Mouse (Mus musculus): ENCODE data around the gene Zbtb22.
A peak's percentile ranks its signal among the peaks of the same experiment; 100 is the strongest.
"Not testable (repeated sequence)": the region's sequence is repeated elsewhere in the genome, so short reads cannot be mapped to it uniquely, and the experiment has no call there.

Zbtb22 gene

DNA sequence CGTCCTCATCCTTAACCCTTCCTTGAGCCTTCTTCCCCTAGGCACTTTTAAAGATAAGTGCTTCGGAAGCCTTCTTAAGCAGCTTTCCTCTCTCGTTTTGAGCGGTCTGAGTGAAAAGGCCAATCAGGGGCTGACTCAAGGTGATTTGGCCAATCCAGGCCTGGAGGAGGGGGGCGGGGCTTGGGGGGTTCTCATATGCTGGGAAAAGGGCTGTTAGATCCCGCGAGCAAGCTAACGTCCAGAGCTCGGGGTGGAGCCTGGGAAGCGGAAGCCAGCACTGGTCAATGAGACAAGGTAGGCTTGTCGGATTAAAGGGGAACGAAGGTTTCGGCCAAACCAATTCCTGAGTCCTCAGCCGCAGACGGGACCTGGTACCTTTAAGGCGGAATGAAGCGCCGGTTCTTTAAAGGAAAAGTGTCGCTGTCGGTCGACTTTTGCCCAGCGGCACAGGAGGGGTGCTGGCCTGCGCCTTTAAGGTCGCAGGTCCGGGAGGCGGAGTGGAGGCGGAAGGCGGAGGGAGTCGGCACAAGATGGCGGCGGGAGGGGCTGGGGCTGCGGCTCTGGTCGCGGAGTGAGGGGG lies at the start of gene Zbtb22, which contains the start of gene Tapbp:
Gene Zbtb22 (plus strand): TSS at position 234 of the 580 bp plus-strand sequence.
Gene Tapbp (plus strand): TSS at position 229 of the 580 bp plus-strand sequence.
- peak; percentile 98 for DNase-seq (ENCODE audit: low read depth, low spot score)

DNA sequence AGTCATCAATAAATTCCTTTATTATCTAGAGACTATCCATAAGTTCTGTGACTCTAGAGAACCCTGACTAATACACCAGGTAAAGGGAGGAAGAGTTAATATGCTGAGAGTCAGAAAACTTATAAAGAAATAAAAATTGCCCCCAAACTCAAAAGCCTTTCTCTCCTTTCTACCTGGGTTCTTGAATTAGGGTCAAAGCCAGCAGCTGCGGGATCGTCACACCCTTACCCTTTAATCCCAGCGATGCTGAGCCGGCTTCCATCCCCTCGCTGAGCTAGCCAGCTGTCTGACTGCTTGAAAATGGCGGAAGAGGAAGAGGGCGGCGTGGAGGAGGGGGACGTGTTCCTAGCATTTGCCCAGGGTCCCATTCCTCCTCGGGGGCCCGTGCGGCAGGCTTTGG lies 42.2 kb upstream of the Zbtb22 start, which contains the start of gene Gm7029:
Gene Gm7029 (plus strand): TSS at position 301 of the 400 bp plus-strand sequence.
- not testable (repeated sequence) for DNase-seq (ENCODE audit: low read depth, low spot score)

DNA sequence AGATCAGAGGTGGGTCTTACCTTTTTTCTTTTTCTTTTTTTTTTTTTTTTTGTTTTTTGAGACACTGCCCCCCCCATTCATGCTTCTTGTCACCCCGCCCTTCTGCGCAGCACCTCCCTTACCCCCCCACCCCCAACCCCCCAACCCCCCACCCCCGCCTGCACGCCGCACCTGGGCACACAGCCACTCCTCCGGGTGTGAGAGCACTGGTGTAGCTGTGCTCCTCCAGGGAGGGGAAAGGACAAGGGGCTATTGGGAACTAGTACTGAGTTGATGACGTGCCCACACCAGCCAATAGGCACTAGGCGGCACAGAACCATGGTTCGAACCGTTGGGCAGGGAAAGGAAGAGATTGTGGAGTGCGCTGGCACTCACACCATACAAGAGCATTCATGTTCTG lies 41.3 kb upstream of the Zbtb22 start:
- no peak for DNase-seq (ENCODE audit: low read depth, low spot score)

DNA sequence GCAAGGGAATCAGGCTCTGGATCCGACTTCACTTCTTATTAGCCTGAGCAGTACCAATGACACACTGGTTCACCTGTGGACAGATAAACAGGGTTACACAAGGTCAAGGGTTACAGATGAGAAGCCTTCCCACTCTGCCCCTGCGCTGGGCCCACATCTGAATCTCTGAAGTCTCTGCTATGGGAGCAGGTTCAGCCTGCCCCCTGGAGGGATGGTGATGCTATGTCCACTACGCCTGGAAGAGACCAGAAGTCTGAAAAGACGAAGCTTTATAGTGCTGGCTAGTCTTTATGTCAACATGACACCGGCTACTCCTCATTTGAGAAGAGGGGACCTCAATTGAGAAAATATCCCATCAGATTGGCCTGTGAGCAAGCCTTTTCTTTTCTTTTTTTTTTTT lies 39.9 kb upstream of the Zbtb22 start:
- not testable (repeated sequence) for DNase-seq (ENCODE audit: low read depth, low spot score)

DNA sequence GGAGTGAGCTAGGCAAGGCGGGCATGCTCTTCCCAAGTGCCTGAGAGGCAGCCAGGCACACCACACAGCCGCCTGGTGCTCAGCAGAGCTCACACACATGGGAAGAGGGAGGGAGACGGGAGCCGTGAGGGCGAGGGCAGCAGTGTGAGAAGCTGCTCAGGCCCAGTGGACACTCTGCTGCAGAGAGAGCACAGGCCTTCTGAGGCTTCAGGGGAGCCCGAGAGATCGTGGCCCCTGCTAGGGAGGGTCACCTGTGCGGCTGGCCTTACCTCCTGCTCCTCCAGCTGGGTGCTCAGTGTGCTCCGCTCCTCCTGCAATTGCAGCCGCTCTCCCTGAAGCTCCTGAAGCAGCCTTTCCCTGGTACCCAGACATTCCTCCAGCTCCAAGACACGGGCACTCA lies 31.4 kb upstream of the Zbtb22 start:
- DNase-seq (ENCODE audit: low read depth, low spot score) = not testable (repeated sequence)

DNA sequence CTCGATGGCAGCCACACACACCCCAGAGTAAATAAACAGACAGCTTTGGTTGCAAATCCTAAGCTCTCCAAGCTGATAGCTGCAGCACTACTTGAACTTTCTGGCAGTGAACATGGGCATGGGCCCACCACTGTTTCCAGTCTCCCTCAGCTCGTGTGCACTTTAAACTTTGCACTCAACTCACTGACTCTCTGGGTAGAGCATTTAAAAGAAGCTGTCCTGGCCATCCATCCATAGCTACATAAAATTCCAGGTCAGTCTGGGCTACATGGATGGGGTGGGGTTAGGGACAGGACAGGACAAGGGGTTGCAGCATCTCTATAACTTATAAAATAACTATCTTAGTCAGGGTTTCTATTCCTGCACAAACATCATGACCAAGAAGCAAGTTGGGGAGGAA lies 27.9 kb upstream of the Zbtb22 start:
- not testable (repeated sequence) for DNase-seq (ENCODE audit: low read depth, low spot score)

DNA sequence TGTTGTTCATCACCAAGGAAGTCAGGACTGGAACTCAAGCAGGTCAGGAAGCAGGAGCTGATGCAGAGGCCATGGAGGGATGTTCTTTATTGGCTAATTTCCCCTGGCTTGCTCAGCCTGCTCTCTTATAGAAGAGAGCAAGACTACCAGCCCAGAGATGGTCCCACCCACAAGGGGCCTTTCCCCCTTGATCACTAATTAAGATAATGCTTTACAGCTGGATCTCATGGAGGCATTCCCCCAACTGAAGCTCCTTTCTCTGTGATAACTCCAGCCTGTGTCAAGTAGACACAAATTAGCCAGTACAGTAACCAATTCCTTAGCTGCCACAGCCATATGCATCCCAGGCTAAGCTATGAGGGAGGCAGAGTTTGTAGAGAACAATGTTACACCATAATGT lies 27.5 kb upstream of the Zbtb22 start:
- DNase-seq (ENCODE audit: low read depth, low spot score) = not testable (repeated sequence)

DNA sequence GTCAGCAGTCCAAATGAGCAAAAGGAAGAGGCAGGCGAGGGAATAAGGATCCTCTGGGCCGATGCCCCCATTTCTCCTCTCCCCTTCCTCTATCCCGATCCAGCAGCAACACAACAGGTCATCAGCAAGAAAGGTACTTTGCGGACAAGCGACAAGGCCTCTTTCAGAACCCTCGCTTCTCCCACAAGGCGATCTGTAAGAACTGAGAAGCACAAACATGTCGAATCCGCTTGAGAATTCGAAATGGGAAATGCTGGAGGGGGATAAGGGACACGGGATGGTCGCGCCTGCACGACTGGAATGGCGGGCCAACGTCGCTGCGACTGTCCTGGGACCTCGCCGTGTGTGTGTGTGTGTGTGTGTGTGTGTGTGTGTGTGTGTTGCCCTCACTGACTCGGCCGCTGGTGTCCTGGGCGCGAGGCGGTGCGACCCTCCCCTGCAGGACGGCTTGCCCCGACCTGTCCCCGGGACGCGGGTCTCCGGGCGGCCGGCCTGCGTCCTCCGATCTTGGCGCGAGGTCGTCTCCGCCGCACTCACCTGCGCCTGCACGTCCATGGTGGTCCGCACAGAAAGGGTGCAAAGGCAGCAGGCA lies 25.7 kb upstream of the Zbtb22 start:
- DNase-seq (ENCODE audit: low read depth, low spot score) = not testable (repeated sequence)

DNA sequence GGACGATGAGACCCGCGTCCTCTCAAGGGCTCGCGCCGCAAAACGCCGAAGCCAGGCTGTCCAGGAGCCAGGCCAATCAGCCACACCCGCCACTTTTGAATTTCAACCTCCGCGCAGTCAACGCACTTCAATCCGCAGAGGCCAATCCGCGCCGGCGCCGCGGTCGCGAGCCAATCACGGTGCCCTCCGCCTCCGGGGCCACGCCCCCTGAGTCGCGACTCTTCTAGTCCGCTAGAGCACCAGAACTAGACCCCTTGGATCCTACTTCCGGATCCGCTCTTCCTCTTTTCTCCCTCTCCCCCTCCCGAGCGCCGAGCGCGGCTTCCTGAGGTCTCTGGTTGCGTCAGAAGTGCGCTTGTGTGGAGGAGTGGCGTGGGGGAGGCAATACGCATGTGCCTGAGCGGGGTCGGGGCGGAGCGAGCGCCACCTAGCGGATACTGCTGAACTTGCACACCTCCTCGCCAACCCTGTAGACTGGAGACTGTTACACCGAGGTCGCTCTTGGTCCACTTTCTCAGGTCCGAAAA lies 25.1 kb upstream of the Zbtb22 start, which contains the start of gene Kifc1:
Gene Kifc1 (minus strand): TSS at position 129 of the 527 bp plus-strand sequence.
- DNase-seq (ENCODE audit: low read depth, low spot score) = peak; percentile 100

DNA sequence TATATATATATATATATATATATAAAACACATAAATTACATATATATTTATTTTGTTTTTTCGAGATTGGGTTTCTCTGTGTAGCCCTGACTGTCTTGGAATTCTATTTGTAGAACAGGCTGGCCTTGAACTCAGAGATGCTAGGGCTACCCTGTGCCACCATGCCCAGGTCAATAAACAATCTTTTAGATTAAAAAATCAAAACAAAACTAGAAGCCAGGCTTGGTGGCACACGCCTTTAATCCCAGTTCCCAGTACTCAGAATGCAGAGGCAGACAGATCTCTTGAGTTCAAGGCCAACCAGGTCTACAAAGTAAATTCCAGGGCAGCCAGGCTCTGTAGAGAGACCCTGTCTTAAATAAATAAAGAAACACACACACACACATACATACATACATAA lies 24.3 kb upstream of the Zbtb22 start:
- DNase-seq (ENCODE audit: low read depth, low spot score) = no peak

DNA sequence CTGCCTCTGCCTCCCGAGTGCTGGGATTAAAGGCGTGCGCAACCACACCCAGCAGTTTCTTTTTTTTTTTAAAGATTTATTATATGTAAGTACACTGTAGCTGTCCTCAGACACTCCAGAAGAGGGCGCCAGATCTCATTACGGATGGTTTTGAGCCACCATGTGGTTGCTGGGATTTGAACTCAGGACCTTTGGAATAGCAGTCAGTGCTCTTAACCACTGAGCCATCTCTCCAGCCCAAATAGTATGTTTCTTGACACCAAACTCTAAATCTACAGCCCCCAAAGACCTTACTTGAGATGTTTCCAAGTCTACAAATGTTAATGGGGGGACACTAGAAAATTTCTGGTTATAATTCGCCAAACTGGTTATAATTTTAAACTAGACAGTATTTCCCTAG lies 23.8 kb upstream of the Zbtb22 start:
- not testable (repeated sequence) for DNase-seq (ENCODE audit: low read depth, low spot score)

DNA sequence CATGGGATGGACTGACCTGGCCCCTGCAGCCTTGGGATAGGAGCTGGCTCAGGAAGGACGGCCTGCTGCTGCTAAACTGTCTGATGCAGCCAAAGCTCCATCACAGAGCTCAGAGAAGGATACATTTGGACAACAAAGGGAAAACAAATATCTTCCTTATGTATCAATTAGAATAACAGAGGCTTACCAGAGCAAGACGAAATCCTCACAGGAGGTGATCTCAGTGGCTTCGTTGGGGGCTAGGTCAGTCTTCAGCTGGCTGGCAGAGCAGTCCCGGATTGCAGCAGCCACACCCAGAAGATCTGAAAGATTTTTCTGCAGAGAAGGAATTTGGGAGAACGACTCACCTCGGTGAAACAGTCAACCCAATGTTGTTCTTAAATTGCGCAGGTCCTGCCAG lies 23.3 kb upstream of the Zbtb22 start:
- no peak for DNase-seq (ENCODE audit: low read depth, low spot score)

DNA sequence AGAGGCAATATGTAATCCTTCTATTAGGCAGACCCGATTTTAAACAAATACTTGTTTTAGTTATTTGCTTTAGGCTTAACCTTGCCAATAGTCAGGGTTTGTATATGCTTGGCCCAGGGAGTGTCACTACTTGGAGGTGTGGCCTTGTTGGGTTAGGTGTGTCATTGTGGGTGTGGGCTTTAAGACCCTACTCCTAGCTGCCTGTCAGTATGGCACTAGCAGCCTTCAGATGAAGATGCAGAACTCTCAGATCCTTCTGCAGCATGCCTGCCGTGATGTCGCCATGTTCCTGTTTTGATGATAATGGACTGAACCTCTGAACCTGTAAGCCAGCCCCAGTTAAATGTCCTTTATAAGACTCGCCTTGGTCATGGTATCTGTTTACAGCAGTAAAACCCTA lies 22.7 kb upstream of the Zbtb22 start:
- DNase-seq (ENCODE audit: low read depth, low spot score) = not testable (repeated sequence)

DNA sequence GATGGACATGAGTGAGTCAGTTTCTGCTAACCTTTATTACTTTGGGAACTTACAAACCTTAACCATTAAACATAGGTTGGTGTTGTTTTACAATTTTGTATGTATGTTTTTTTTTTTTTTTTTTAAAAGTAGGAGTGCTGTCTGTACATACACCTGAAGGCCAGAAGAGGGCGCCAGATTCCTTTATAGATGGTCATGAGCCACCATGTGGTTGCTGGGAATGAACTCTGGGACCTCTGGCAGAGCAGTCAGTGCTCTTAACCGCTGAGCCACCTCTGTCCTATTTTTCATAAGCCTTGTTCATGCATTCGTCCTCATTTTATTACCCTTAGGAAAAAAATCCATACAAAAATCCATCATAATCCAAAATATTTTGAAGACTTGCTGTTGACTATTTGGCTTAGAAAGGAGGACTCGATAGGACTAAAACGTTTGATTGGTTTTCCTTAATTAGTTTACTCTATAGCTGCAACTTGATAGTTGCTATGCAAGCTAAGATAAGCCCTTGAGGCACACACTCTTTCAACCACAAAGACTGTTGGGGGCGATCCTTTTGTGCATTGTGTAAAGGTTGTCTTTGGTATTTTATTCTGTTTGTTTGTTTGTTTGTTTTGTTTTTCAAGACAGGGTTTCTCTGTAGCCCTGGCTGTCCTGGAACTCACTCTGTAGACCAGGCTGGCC lies 18.4 kb upstream of the Zbtb22 start:
- DNase-seq (ENCODE audit: low read depth, low spot score) = no peak

DNA sequence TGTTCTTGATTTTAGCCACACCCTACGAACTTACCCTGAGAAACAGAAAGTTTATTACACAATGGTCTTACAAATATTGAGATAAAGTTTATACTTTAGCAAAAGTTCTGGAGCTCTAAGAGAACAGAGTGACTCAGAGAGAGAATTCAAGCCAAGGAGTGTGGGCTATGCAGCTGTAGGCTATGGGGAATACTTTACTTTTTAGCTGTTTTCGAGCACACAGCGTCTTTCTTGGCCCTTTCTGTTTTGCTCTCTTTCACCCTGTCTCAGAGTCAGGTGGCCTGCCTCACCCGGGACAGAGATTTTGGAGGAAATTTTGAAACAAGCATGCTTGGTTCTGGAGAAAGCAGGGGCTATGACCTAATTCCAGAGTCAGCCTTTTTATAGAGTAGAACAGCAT lies 17.5 kb upstream of the Zbtb22 start:
- DNase-seq (ENCODE audit: low read depth, low spot score) = not testable (repeated sequence)

DNA sequence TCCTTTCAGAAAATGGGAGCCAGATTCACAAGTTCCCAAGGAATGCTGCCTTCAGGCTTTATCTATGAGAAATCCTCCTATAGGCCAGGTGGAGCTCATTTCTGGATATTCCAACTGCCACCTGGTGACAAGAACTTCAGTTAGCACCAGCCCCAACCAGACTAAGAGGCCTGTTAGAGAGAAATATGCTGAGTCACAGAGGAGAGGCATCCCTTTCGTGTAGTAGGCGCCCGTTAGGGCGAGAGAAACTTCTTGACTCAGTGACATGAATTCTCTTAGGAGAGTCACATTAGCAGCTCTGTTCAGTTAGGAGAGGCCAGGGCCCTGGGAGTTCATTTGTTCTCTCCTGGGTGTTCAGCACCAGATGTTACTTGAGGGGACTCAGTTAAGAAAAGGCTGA lies 16.1 kb upstream of the Zbtb22 start:
- no peak for DNase-seq (ENCODE audit: low read depth, low spot score)

DNA sequence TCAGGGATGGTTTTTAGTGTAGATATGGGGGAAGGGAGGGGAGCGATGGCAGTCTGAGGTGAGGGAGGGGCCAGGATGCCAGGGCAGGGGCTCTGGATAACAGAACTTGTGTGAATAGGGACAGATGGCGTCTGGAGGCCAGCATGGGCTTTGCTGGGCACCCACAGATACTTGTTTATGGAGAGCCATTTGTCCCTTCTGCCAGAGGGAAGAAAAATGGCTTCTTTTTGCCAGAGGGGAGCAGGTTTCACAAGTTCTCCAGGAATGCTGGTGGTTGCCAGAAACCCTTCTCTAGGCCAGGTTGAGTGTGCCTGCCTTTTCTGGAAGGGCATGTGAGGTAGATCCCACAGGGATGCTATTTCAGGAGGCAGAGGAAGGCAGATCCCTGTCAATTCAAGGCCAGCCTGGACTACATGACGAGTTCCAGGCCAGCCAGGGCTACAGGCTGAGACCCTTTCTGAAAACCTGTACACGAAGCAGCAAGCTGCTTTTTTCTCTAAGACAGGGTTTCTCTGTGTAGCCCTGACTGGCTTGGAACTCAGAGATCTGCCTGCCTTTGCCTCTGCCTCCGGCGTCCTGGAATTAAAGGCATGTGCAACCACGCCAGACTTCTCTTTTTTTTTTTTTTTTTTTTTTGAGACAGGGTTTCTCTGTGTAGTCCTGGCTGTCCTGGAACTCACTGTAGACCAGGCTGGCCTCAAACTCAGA lies 15.3 kb upstream of the Zbtb22 start:
- no peak for DNase-seq (ENCODE audit: low read depth, low spot score)

DNA sequence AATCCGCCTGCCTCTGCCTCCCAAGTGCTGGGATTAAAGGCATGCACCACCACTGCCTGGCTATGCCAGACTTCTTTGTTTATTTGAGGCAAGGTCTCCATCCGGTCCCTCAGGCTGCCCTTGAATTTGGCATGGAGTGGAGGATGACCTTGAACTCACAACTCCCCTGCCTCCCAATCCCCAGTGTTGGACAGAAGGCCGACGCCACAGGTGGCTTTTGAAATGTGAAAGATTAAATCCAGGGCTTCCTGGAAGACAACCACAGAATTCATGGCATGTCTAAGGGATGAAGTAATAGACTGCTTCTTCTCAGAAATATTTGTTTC lies 14.8 kb upstream of the Zbtb22 start:
- DNase-seq (ENCODE audit: low read depth, low spot score) = no peak

DNA sequence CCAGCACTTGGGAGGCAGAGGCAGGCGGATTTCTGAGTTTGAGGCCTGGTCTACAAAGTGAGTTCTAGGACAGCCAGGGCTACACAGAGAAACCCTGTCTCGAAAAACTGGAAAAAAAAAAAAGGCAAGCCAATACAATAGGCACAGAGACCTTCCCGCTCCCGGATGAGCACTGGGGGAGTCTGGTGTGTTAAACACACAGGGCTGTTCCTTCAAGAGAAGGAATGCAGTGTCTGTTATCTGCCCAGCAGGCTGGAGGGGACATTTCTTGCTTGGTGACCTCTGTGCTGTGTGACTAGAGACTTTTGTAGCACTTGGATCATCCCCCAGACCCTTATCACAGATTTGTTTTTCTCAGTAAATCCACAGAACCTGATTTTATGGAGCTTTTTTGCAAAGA lies 14.1 kb upstream of the Zbtb22 start:
- no peak for DNase-seq (ENCODE audit: low read depth, low spot score)

DNA sequence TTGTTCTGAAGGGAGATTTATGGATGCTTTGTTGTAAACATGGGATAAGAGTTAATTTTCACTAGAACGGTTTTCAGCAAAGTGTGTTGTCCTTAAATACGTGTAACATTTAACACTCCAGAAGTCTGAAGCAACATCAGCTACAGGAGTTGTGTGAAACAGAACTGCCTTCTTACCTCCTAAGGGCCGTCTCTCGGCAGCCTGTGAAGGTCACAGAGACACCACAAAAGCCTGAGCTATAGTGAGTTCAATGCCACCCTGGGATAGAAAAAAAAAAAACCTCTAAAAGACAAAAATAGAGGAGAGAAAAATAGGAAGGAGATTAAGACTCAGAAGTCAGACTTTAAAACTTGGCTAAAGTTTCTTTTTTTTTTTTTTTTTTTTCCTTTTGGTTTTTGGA lies 13.6 kb upstream of the Zbtb22 start:
- DNase-seq (ENCODE audit: low read depth, low spot score) = no peak

DNA sequence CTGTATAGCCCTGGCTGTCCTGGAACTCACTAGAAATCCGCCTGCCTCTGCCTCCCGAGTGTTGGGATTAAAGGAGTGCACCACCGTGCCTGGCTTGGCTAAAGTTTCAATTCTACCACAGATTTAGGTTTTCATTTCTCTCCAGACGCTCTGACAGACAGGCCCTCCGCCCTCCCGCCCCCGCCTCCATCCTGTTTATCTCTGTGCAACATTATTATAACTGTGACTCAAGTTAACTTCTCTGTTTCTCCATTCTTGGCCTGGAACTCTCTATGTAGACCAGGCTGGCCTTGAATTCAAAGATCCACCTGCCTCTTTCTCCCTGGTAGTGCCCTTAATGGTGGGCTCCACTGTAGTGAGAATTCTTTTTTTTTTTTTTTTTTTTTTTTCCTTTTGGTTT lies 13.2 kb upstream of the Zbtb22 start:
- no peak for DNase-seq (ENCODE audit: low read depth, low spot score)

Data from skeletal muscle tissue, adult 2 months (tissue).